Mouse (Mus musculus) liver, embryonic 14.5 days (tissue): ENCODE measurements around the gene Pfdn6. TPM values are rescaled to one million over a fixed set of nuclear protein-coding genes. Genes with fewer than 3 reads are reported as not detected.

ENCODE experiments used
- ATAC-seq: fragments of 200-750 bp; cut with Nextera tagmentation; 2 replicates; pipeline ENCODE4 v1.8.0; 2017; ENCODE audit warnings: moderate number of reproducible peaks, mild to moderate bottlenecking, moderate library complexity; ENCODE audit not compliant: insufficient read depth
- DNase-seq, 3 experiments: peaks; one replicate each; pipeline ENCODE4 v3.0.0-alpha.2; 2012 to 2013; ENCODE audit warnings: low read depth in 3 of 3, low spot score in 3 of 3
- H3K27ac ChIP-seq: fragments of 300-500 bp; sonication (generic); 2 replicates; pipeline ENCODE4 v1.5.1; 2014; ENCODE audit warnings: moderate library complexity, mild to moderate bottlenecking, control low read depth, inconsistent platforms
- H3K27me3 ChIP-seq: fragments of 300-500 bp; sonication (generic); 2 replicates; pipeline ENCODE4 v1.6.1; 2014; ENCODE audit warnings: mild to moderate bottlenecking, low read length, moderate library complexity; ENCODE audit not compliant: control insufficient read depth, insufficient read depth
- H3K36me3 ChIP-seq: fragments of 300-500 bp; sonication (generic); replicated peaks from 2 replicates; pipeline ENCODE4 v1.6.1; 2014; ENCODE audit warnings: low read depth; ENCODE audit not compliant: control insufficient read depth, insufficient read depth
- H3K4me1 ChIP-seq, 2 experiments: fragments of 200-500 bp in 1 of 2; fragments of 300-500 bp in 1 of 2; sonication (generic) in 1 of 2; replicated peaks; 2 replicates each; pipeline ENCODE4 v1.6.1; 2012 to 2014; ENCODE audit warnings: antibody characterized with exemption in 1 of 2, inconsistent platforms in 1 of 2, low read length in 1 of 2; ENCODE audit not compliant: control insufficient read depth in 2 of 2, insufficient read depth in 2 of 2
- H3K4me2 ChIP-seq: fragments of 300-500 bp; sonication (generic); 2 replicates; pipeline ENCODE4 v1.6.1; 2014; ENCODE audit warnings: low read depth, mild to moderate bottlenecking, control low read depth, moderate library complexity
- H3K4me3 ChIP-seq, 2 experiments: fragments of 200-500 bp in 1 of 2; fragments of 300-500 bp in 1 of 2; sonication (generic) in 1 of 2; 2 replicates each; pipeline ENCODE4 v1.5.1; 2012 to 2014; ENCODE audit warnings: low read depth in 2 of 2, low read length in 2 of 2, mild to moderate bottlenecking in 2 of 2, control low read depth in 1 of 2, inconsistent platforms in 1 of 2, moderate library complexity in 1 of 2; ENCODE audit not compliant: insufficient read depth in 1 of 2
- H3K9ac ChIP-seq: fragments of 300-500 bp; sonication (generic); replicated peaks from 2 replicates; pipeline ENCODE4 v1.6.1; 2014; ENCODE audit warnings: mild to moderate bottlenecking, control low read depth, moderate library complexity
- H3K9me3 ChIP-seq: fragments of 300-500 bp; sonication (generic); 2 replicates; pipeline ENCODE4 v1.6.1; 2016; ENCODE audit warnings: low read length, mixed read lengths; ENCODE audit not compliant: control insufficient read depth
- CTCF ChIP-seq: IDR thresholded peaks from 2 replicates; pipeline ENCODE4 v1.5.1; 2016; ENCODE audit warnings: antibody characterized with exemption, low read depth, control low read depth
- EP300 ChIP-seq: IDR thresholded peaks from 2 replicates; pipeline ENCODE4 v1.6.1; 2016; ENCODE audit warnings: antibody characterized with exemption, low read depth
- WGBS: fragments of 180-500 bp; shearing (Covaris S2); extraction: QIAGEN DNeasy Blood & Tissue Kit; methylation state at CpG from one replicate; pipeline ENCODE4 v1.1.7; 2014; ENCODE audit not compliant: insufficient replicate concordance; 5-methylcytosine and 5-hydroxymethylcytosine counted together
- polyA plus RNA-seq, 2 experiments: library from polyadenylated mRNA; depleted of rRNA in 1 of 2; stranded (reverse) in 1 of 2; unstranded in 1 of 2; fragments of >200 nt; fragmentation: Nextera tagmentation in 1 of 2; extraction: Ambion mirVana in 1 of 2; gene quantifications; 2 replicates each; pipeline versions ENCODE4 v1.2.1 to v1.2.3; 2012 to 2014

The Pfdn6 gene
- polyA plus RNA-seq, 2 experiments = 62.4 to 103 TPM

DNA sequence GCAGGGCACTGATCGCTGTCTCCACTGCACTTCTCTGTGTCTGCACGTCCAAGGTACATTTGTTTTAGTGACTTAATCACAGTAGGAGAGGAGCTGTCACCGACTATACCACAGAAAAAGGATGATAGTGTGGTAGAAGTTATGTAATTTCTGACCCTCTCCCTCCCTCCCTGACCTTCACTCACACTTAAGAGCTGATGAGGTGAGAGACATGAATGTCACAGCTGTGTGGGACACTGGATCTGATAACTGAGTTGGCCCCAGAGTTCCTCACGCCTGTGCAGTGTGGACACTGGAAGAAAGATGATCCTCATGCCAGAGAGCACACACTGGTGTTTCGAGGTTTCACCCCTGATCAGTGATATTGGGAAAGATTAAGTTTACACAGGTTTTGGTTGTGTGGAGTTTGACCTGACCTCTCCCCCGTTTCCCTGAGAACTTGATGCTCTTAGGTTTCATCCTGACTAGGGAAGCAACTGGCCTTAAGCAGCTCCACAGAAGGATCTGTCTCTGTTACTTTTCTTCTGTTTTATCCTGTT, 39.4 kb upstream of the Pfdn6 start:
- Histone ChIP-seq H3K4me3 (no peak overlapping the region), H3K27me3 (peaks cover 15% of the 10 kb centered on the region; the same call in 1 of the 2 replicates), H3K9ac (no peak overlapping the region), H3K4me2 (no peak overlapping the region; the same call in 1 of the 2 replicates), H3K9me3 (no peaks in the 10 kb centered on the region), H3K27ac (no peak overlapping the region), H3K4me1 (peaks cover 0 to 21% of the 10 kb centered on the region in 2 experiments; a peak in 2 of 4 replicates), H3K36me3 (no peaks in the 10 kb centered on the region)
- 53% methylated on average over 6 of the region's 6 CpGs for WGBS
- DNase-seq = no peak
- TF ChIP-seq EP300 = no peak
- no peak for TF ChIP-seq CTCF
- ATAC-seq = no peak

DNA sequence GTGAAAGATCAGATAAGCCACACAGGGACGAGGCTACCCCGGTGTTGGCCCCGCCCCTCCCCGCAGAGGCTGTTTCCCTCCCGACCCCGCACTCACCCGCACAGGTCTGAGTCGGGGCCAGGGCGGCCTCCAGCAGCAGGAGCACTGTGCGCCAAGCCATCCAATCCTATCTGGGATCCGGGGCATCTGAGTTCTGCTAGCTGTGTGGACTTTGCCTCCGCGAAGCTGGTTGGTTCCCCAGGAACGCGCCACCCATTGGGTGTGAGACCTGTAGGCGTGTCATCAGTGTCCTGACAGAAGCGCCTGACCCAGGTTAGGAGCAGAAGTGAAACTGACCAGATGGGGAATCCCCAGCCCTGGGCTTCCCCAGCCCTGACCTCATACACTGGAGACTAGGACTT, 38.5 kb upstream of the Pfdn6 start:
- under 1% methylated on average over 17 of the region's 17 CpGs for WGBS
- H3K4me1 ChIP-seq = peaks cover 0 to 21% of the 10 kb centered on the region in 2 experiments; a peak in 2 of 4 replicates
- TF ChIP-seq CTCF (no peak), EP300 (no peak)
- no peaks in the 10 kb centered on the region for H3K9me3 ChIP-seq
- H3K4me3 ChIP-seq = peak overlapping the region; percentile 20 to 48
- peak overlapping the region; percentile 65 for H3K4me2 ChIP-seq
- DNase-seq (peak; percentile 58 to 73 (median 59)), ATAC-seq (peak; percentile 76)
- no peak overlapping the region for H3K9ac ChIP-seq
- no peak overlapping the region for H3K27ac ChIP-seq
- peaks cover 15% of the 10 kb centered on the region; the same call in 1 of the 2 replicates for H3K27me3 ChIP-seq
- no peaks in the 10 kb centered on the region for H3K36me3 ChIP-seq

DNA sequence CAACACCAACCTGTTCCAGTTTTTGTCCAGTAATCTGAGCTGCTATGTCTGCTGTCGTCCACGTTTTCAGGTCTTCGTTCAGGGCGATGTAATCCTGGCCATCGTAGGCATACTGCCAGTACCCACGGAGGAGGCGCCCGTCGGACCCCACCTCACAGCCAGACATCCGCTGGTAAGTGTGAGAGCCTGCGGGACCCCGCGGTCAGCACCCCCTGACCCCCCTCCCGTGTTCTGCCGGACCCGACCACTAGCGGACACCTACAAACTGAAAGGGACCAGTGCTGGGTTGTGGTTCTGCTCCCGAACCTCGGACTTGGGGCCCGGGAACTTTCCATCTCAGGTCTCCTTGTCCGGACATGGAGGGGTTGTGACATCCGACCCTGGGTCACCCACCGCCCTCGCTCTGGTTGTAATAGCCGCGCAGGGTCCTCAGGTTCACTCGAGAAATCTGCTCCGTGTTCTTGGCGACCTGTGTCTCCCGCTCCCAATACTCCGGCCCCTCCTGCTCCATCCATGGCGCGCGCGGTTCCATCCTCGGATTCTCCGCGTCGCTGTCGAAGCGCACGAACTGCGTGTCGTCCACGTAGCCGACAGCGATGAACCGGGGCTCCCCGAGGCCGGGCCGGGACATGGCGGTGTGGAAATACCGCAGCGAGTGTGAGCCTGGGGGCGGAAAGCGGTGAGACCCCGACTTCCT, 37.9 kb upstream of the Pfdn6 start:
- TF ChIP-seq CTCF (no peak), EP300 (no peak)

DNA sequence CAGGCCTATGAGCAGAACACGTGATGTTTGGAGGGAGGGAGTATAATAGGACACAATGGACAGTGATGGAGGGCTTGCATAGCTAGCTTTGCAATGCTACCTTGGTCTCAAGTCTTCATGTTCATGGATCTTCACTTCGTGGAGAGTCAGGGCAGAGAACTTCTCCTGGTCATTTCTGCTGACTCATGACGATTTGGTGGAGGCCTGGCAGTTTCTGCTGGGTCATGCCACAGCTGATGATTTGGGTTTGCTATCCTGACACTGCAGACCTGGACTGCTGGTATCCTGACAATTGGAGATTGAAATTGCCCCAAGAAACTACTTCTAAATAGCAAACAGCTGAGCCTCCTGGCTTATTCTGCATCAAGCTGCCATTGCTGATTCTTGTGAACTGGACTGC, 33.4 kb upstream of the Pfdn6 start:
- TF ChIP-seq CTCF = no peak
- 0 out of 2 replicates have a peak, but pooled peaks have one; percentile 35 for TF ChIP-seq EP300
- no peak for ATAC-seq

More for the DNA sequence above, 37.9 kb upstream of the Pfdn6 start:
- peak overlapping the region; percentile 20 to 48 for H3K4me3 ChIP-seq
- peak overlapping the region; percentile 65 for H3K4me2 ChIP-seq
- no peak overlapping the region for H3K27ac ChIP-seq
- no peaks in the 10 kb centered on the region for H3K36me3 ChIP-seq
- WGBS = 3% methylated on average over 57 of the region's 57 CpGs
- H3K27me3 ChIP-seq = peaks cover 15% of the 10 kb centered on the region; the same call in 1 of the 2 replicates
- no peak for DNase-seq
- H3K9ac ChIP-seq = no peak overlapping the region
- H3K4me1 ChIP-seq = peaks cover 0 to 21% of the 10 kb centered on the region in 2 experiments; a peak in 2 of 4 replicates
- no peaks in the 10 kb centered on the region for H3K9me3 ChIP-seq
- no peak for ATAC-seq

DNA sequence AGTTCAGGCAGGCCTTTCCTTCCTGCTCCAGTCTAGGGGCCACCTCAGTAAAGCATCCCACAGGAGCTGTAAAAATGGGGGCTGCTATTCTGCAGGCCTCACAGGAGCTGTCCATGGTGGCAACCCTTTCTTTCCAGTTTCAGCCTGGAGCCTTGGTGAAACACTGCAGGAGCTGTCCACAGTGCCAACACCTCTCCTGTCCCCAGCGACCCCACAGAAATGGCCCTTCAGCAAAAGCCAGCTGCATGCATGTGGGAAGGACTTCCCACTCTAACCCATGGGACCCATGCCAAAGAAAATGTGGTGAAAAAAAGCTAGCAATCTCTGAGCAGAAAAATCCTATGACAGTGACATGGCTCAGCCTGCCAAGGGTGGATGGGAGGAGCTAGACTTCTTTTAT, 32.5 kb upstream of the Pfdn6 start:
- Histone ChIP-seq H3K4me2 (no peak overlapping the region), H3K9me3 (no peaks in the 10 kb centered on the region), H3K9ac (no peak overlapping the region), H3K27ac (no peak overlapping the region), H3K27me3 (peaks cover 2% of the 10 kb centered on the region; the same call in 1 of the 2 replicates), H3K36me3 (no peaks in the 10 kb centered on the region), H3K4me1 (no peaks in the 10 kb centered on the region; a peak in 2 of 4 replicates), H3K4me3 (no peak overlapping the region)
- TF ChIP-seq EP300 (no peak), CTCF (no peak)
- WGBS = 6% methylated on average over 1 of the region's 1 CpGs
- DNase-seq (no peak), ATAC-seq (no peak)

More for the DNA sequence above, 33.4 kb upstream of the Pfdn6 start:
- 44% methylated on average over 3 of the region's 3 CpGs for WGBS
- DNase-seq = no peak
- Histone ChIP-seq H3K4me3 (no peak overlapping the region), H3K9me3 (no peaks in the 10 kb centered on the region), H3K36me3 (no peaks in the 10 kb centered on the region), H3K4me1 (no peaks in the 10 kb centered on the region; a peak in 2 of 4 replicates), H3K27ac (no peak overlapping the region), H3K27me3 (peaks cover 10% of the 10 kb centered on the region; the same call in 1 of the 2 replicates), H3K4me2 (no peak overlapping the region), H3K9ac (no peak overlapping the region)
